Mouse (Mus musculus) cerebellum, adult 9-10 months (tissue): ENCODE measurements around the gene Nrn1l.

ENCODE experiments used
- DNase-seq: peaks from one replicate; pipeline ENCODE4 v3.0.0; 2022

The Nrn1l gene

GRCm38 (mm10) chr8:105893339-105893738 is at the start of gene Nrn1l:
Gene Nrn1l (plus strand): TSS chr8:105893567.
- peak; percentile 38 for DNase-seq

- no peak for DNase-seq
These were observed 46.7 kb upstream of the Nrn1l start for GRCm38 (mm10) chr8:105846678-105847077.

- no peak for DNase-seq
These were observed 43.4 kb upstream of the Nrn1l start for GRCm38 (mm10) chr8:105850014-105850413.

GRCm38 (mm10) chr8:105850611-105851010 is 42.8 kb upstream of the Nrn1l start:
- DNase-seq = no peak

- peak; percentile 85 for DNase-seq
These were observed 41.7 kb upstream of the Nrn1l start for GRCm38 (mm10) chr8:105851651-105852143.

GRCm38 (mm10) chr8:105852146-105852729 is 41.1 kb upstream of the Nrn1l start:
- DNase-seq = peak; percentile 62

GRCm38 (mm10) chr8:105853178-105853577 is 40.2 kb upstream of the Nrn1l start, which contains the start of gene Cenpt:
Gene Cenpt (minus strand): TSS chr8:105853278.
- peak; percentile 60 for DNase-seq

- peak; percentile 72 for DNase-seq
These were observed 39.1 kb upstream of the Nrn1l start for GRCm38 (mm10) chr8:105854303-105854702.

GRCm38 (mm10) chr8:105854715-105855216 is 38.6 kb upstream of the Nrn1l start, which contains the start of gene Thap11:
Gene Thap11 (plus strand): TSS chr8:105855132.
- peak; percentile 93 for DNase-seq

GRCm38 (mm10) chr8:105855248-105856167 is 37.9 kb upstream of the Nrn1l start:
- DNase-seq = peak; percentile 63

- DNase-seq = peak; percentile 44
These were observed 37.1 kb upstream of the Nrn1l start for GRCm38 (mm10) chr8:105856168-105856835.

GRCm38 (mm10) chr8:105858495-105858894 is 34.9 kb upstream of the Nrn1l start:
- no peak for DNase-seq

GRCm38 (mm10) chr8:105859314-105859713 is 34.1 kb upstream of the Nrn1l start:
- DNase-seq = peak; percentile 36

GRCm38 (mm10) chr8:105860143-105860981 is 33.0 kb upstream of the Nrn1l start, which contains the start of gene Nutf2:
Gene Nutf2 (plus strand): TSS chr8:105860580.
- DNase-seq = peak; percentile 97

- DNase-seq = no peak
These were observed 31.4 kb upstream of the Nrn1l start for GRCm38 (mm10) chr8:105861951-105862350.

GRCm38 (mm10) chr8:105866364-105867029 is 26.9 kb upstream of the Nrn1l start:
- no peak for DNase-seq

GRCm38 (mm10) chr8:105874301-105874700 is 19.1 kb upstream of the Nrn1l start:
- peak; percentile 77 for DNase-seq

GRCm38 (mm10) chr8:105880754-105881520 is 12.4 kb upstream of the Nrn1l start, which contains the start of gene Edc4:
Gene Edc4 (plus strand): TSS chr8:105880881.
- peak; percentile 85 for DNase-seq

GRCm38 (mm10) chr8:105889756-105890465 is 3.5 kb upstream of the Nrn1l start:
- no peak for DNase-seq

- no peak for DNase-seq
These were observed 2.5 kb upstream of the Nrn1l start for GRCm38 (mm10) chr8:105890870-105891269.
